Mouse (Mus musculus): ENCODE measurements around the gene Olfr921.

- TF ChIP-seq CTCF (conservative IDR thresholded peaks at IDR 0.05; ENCODE audit: insufficient read depth, insufficient read length, low read depth, low read length) (no peak), POLR2A (IDR thresholded peaks at IDR 0.05; ENCODE audit: low read depth, low read length) (no peak)
Observed at GRCm38 (mm10) chr9:38744619-38745315, 28.1 kb upstream of the Olfr921 start.
